In the genomic region with DNA sequence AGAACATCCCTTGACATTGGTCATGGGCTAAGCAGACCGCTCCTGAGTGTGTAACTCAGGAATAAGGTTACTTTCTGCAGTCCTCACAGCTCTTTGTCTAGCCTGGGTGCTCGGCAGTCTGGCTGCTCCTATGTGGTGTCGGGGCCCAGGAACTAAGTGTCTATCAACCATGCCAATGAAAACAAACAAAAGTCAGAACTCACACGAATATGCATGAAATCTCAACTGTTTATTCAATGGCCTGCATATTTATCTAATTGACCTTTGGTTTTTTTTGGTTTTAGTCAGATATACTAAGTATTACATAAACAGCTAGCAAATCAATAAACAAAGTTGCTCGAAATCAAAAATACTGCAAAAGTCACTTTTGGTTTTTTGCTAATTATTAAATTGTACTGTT, we compare ENCODE assay signal across 33 mouse cellular contexts. TPM values are rescaled to one million over a fixed set of nuclear protein-coding genes. Genes with fewer than 3 reads are reported as not detected.
"Had no signal": no experiment of that assay in that cellular context is flagged by ENCODE, and none has a peak within 500 bp of the region (broad histone marks: within the 10 kb centered on the region; RNA-seq: fewer than 3 reads in every experiment).

No protein-coding gene starts in this region.

- H3K36me3 ChIP-seq: heart, embryonic 10.5 days; heart, embryonic 12.5 days; hindbrain, embryonic 10.5 days; hindbrain, embryonic 12.5 days; intestine, embryonic 15.5 days; limb, embryonic 10.5 days; limb, embryonic 12.5 days had no signal

- H3K27ac ChIP-seq: heart, embryonic 10.5 days; hindbrain, embryonic 10.5 days; hindbrain, embryonic 12.5 days; hindbrain, embryonic 14.5 days; intestine, embryonic 15.5 days; layer of hippocampus, adult 2 months; left cerebral cortex, adult 2 months; limb, embryonic 10.5 days; limb, embryonic 12.5 days had no signal

- H3K4me1 ChIP-seq: hindbrain, embryonic 10.5 days; hindbrain, embryonic 12.5 days; intestine, embryonic 15.5 days; limb, embryonic 10.5 days; limb, embryonic 12.5 days had no signal

- H3K9ac ChIP-seq: heart, embryonic 12.5 days; hindbrain, embryonic 12.5 days; hindbrain, embryonic 14.5 days; intestine, embryonic 15.5 days; limb, embryonic 12.5 days had no signal

- DNase-seq: gastrocnemius, postnatal 14 days; gastrocnemius, postnatal 36 days; heart, adult 18-20 months; heart, postnatal 10 days; heart, postnatal 4 days; kidney, adult 18-20 months; kidney, adult 8-10 months; kidney, postnatal 10 days; kidney, postnatal 25 days; kidney, postnatal 4 days; liver had no signal

- ATAC-seq: hindbrain, embryonic 16.5 days; inflammation-experienced regulatory T-cells, adult 6 months; intestine, embryonic 15.5 days; intestine, postnatal 0 days had no signal

- H3K9me3 ChIP-seq: heart, embryonic 10.5 days; heart, embryonic 12.5 days; hindbrain, embryonic 10.5 days; hindbrain, embryonic 12.5 days; intestine, embryonic 15.5 days; limb, embryonic 10.5 days; limb, embryonic 12.5 days had no signal

- H3K4me2 ChIP-seq: heart, embryonic 12.5 days; hindbrain, embryonic 12.5 days; hindbrain, embryonic 14.5 days; intestine, embryonic 15.5 days; limb, embryonic 12.5 days had no signal

- H3K4me3 ChIP-seq: heart, embryonic 10.5 days; heart, embryonic 12.5 days; hindbrain, embryonic 10.5 days; hindbrain, embryonic 12.5 days; intestine, embryonic 15.5 days; layer of hippocampus, adult 2 months; left cerebral cortex, adult 2 months; limb, embryonic 10.5 days; limb, embryonic 12.5 days had no signal

- H3K27me3 ChIP-seq: heart, embryonic 12.5 days; intestine, embryonic 15.5 days; limb, embryonic 12.5 days had no signal

RNA-seq across cellular contexts. Expression of a gene that starts 7.4 kb away (rescaled TPM):
- total RNA-seq: gastrocnemius, adult 8-10 months; gastrocnemius, postnatal 14 days; gastrocnemius, postnatal 36 days; granulocyte monocyte progenitor cell, adult 5-6 weeks; heart, postnatal 4 days; layer of hippocampus, adult 2 months; layer of hippocampus, postnatal 10 days; layer of hippocampus, postnatal 25 days; left cerebral cortex, adult 2 months; left cerebral cortex, postnatal 14 days; left cerebral cortex, postnatal 36 days had no signal
- polyA plus RNA-seq: heart, embryonic 10.5 days; heart, embryonic 12.5 days; heart, embryonic 14.5 days; hindbrain, embryonic 10.5 days; hindbrain, embryonic 12.5 days; hindbrain, embryonic 14.5 days; hindbrain, embryonic 16.5 days; inflammation-experienced regulatory T-cells, adult 6 months; intestine, embryonic 15.5 days; intestine, postnatal 0 days; kidney, embryonic 14.5 days; limb, embryonic 10.5 days; limb, embryonic 12.5 days; limb, embryonic 14.5 days had no signal
